Mouse (Mus musculus) kidney, postnatal 14 days (tissue): ENCODE results near the gene Clec10a.
A peak's percentile ranks its signal among the peaks of the same experiment; 100 is the strongest.

Experiments used
- DNase-seq: peaks from one replicate; pipeline ENCODE4 v3.0.0; 2022; ENCODE audit warnings: mixed read lengths

Gene Clec10a

GRCm38 (mm10) chr11:70218741-70219470 lies 62.9 kb downstream of the Clec10a start:
- DNase-seq, result peak; percentile 44

GRCm38 (mm10) chr11:70219873-70220272 lies 63.9 kb downstream of the Clec10a start:
- no peak for DNase-seq

DNA sequence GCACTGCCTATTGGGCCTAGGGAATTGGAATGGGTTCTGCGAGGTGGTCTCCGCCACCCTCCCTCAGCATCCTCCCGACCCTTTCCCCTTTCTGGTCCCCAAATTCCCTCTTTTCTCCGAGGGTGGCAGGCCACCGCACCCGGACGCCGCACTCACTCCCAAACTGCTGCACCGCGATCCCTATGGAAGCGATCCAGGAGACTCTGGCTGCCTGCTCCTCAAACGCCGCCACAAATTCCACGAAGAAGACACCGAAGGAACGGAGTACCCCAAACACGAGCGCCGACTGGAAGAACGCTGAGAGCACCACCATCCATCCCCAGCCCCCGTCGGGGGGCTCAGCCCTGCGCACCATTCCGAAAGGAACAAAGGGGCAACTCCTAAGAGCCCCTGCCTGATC lies 64.3 kb downstream of the Clec10a start:
- no peak for DNase-seq
